Mouse (Mus musculus) olfactory bulb, adult 2 months (tissue): ENCODE measurements around the gene Fam110c.

Source experiments
- CTCF ChIP-seq: fragments of 200-500 bp; IDR thresholded peaks from 2 replicates; pipeline ENCODE4 v1.5.1; 2012; ENCODE audit warnings: low read depth, mild to moderate bottlenecking, low read length, moderate library complexity; ENCODE audit not compliant: insufficient read depth
- POLR2A ChIP-seq: fragments of 200-500 bp; IDR thresholded peaks from 2 replicates; pipeline ENCODE4 v1.6.1; 2012; ENCODE audit warnings: mild to moderate bottlenecking, low read depth, low read length, moderate library complexity; ENCODE audit not compliant: insufficient read depth

- TF ChIP-seq CTCF (no peak), POLR2A (no peak)
These were observed 7.4 kb downstream of the Fam110c start for GRCm38 (mm10) chr12:31080890-31081554.
